Mouse (Mus musculus) gastrocnemius, postnatal 14 days (tissue): ENCODE measurements around the gene Carmil3. TPM values are rescaled to one million over a fixed set of nuclear protein-coding genes. Genes with fewer than 3 reads are reported as not detected.

Experiments
- DNase-seq: peaks from one replicate; pipeline ENCODE4 v3.0.0; 2021; ENCODE audit warnings: mixed read lengths
- intact Hi-C: fragments of 180-260 bp; cut with DNase I; formaldehyde crosslinking; loops from one replicate; pipeline ENCODE4 v1.15.1; 2025; ENCODE audit warnings: low total_unique reads
- long read RNA-seq, 2 experiments: library from polyadenylated mRNA; stranded (forward); transcript quantifications; one replicate each; pipeline ENCODE4 v2.0.0; 2021
- total RNA-seq, 2 experiments: library from RNA; stranded (reverse); gene quantifications; 2 replicates each; pipeline ENCODE4 v1.2.3; 2021

Gene Carmil3
- total RNA-seq, result 1 to 10 TPM in 1 of 2 experiments, under 1 TPM in 1; 0.74 to 1.3 TPM
- long read RNA-seq, experiment 1, full-length matches to known transcripts, result 1 of 1 reads
- long read RNA-seq, experiment 1, partial matches to known transcripts, result 0 of 1 reads
- long read RNA-seq, experiment 1, other reads (novel, unspliced or antisense), result 0 of 1 reads
- long read RNA-seq, experiment 2, result 0 reads

DNA sequence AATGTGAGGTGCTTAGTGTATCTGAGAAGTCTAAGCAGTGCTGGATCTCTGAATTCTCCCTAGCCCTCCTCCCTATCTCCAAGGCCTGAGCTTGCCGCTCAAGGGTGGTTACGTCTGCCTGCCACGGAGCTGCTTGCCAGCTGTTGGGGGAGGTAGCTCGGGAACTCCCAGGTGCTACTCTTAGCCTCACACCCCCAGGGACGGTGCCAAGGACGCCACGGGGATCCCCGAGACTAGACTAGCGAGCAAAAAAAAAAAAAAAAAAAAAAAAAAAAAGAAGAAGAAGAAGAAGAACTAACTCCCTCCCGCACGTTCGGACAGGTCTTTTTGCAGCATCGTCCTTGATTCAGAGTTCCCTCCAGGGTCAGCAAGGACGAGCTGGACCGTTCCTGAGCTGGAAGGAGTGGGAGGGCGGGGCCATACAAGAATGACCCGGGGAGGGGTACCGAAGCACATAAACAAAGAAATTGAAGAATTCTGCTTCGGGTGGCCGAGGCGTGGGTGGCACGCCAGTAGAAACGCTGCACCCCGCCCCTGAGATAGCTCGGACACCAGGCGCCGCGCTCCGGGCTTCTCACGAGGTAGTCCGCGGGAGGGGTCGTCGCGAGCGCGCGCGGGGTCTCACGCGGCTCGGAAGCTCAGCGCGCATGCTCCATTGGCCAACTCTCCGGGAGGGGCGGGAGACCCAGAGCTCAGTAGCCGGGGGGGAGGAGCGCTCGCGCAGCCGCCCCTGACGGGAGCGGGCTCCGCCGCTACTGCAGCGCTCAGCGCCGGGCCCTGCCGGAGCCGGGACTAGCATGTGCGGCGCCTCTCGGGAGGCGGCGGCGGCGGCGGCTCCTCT is at the start of gene Carmil3:
Carmil3 (plus strand) TSS at position 291 of the 841 bp plus-strand sequence.
- intact Hi-C loops, result loop anchor here (10.0 kb wide), 1 partner anchor 254 kb away; the partner anchor contains the start of genes Dhrs1 and Nop9
- peak; percentile 63 for DNase-seq

DNA sequence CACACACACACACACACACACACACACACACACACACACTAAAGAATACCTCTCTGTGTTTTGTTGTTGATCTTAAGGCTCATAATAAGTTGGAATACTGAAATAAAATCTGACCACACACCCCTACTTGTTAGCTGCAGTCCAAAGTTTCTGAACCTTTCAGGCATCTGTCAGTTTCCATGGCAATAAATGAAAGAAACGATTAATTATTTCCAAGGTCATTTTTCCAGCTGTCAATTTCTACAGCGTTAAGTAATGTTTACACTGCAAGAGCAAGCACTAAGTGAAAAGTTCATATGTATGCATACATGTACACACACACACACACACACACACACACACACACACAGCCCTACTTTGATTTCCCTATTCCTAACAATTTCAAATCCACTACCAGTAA is 32.8 kb upstream of the Carmil3 start:
- DNase-seq, result no peak
- intact Hi-C loops, result no loop called here

DNA sequence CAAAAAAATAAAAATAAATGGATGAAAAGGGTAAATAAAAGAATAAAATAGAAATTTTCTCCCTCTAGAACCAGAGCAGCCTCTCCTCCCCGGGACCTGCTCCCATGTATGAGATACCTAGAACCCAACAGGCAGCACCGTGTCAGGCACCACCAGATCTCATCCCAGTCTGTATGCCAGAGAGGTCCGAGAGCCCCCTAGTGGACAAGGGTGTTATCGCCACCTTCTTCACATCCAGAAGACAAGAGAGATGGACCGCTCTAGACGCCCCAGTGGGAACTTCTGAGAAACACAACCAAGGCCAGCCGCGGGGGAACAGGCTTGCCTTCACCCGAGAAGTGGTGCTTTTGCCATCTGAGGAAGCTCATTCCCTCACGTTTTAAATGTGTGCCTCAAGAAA is 32.2 kb upstream of the Carmil3 start:
- DNase-seq, result peak; percentile 33
- intact Hi-C loops, result no loop called here

DNA sequence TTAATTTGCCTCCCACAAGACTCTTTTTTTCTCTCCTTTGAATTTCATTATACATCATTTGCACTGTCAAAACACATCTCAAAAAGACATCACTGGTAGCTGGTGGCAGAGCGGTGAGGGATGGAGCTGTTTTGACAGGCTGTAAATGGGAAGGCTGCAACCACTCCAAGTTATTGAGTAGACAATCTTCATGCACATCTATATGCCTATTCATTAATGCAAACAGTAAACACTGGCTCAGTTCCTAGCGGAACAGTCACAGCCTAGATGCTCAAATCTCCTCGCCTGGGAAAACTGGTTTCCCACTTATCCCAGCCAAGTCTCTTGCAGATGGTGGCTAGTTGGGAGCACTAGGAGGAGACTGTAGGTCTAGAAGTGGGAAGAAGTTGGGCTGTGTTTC is 31.7 kb upstream of the Carmil3 start:
- DNase-seq, result no peak
- intact Hi-C loops, result no loop called here

DNA sequence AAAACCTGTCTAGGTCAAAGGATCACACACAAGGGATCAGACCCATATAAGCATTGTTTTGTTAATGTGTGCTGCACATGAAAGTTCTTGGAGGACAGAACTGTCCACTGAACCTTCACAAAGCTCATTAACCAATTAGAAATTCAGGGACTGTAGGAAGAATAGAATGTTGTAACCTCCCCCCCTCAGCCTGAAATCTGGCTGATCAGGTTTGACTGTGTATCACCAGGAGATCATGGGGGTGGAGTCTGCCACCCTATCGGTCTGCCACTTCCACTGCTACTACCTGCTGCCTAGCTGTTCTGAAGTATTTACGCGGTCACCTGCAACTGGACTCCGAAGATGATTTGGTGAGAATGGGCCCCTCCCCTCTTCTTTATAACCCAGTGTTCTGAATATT is 30.7 kb upstream of the Carmil3 start:
- intact Hi-C loops, result no loop called here

DNA sequence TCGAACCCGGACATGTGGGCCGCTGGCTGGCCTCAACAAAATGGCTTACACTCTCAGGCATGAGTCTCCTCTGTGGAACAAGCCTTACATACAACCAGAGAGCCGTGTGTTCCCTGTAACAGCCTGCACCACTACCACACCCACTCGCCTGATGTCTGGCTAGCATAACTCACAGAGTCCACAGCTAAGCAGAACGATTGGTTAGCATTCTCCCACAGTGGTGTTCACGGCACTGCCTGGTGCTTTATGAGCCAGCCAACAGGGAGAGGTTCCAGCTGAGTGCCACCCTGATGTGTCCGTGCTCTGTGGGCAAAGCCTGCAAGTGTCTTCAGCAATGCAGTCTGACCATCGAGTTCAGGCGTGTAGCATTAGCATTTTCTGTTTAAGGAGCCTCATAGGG is 30.2 kb upstream of the Carmil3 start:
- no peak for DNase-seq
- intact Hi-C loops, result no loop called here

More for the DNA sequence above, 30.7 kb upstream of the Carmil3 start:
- DNase-seq, result no peak

DNA sequence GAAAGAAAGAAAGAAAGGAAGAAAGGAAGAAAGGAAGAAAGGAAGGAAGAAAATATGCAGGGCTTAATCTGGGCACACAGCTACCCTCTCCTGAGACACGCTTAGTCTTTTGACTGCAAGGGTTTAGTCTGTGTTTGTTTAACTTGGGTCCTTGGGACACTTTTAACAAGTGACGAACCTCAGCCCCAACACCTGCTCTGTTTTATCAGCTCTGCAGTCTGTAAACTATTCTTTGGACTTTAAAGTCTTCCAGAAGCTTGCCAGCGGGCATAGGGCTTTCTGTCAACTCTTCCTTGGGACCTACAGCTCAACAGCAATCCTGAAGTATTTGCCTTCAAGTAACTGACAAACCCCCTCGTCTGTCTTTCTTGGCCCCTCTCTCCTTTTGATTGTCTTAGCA is 28.7 kb upstream of the Carmil3 start:
- intact Hi-C loops, result no loop called here
- no peak for DNase-seq

DNA sequence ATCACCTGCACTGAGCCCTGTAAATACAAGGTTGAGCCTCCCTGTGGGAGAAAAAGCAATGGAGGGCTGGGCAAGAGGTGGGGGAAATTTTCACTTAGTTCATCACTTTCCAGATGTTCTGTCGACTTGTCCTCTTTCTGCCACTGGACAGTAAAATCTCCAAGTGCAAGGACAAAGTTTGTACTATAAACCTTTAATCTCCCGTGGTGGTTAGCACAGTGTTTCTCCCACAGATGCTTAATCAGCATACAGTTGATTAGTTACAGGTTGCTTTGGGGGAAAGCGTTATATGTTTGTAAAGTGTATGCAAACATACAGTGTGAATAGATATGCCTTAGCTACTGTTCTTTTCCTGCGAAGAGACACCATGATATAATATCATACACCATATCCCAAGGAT is 24.0 kb upstream of the Carmil3 start:
- intact Hi-C loops, result no loop called here
- no peak for DNase-seq

DNA sequence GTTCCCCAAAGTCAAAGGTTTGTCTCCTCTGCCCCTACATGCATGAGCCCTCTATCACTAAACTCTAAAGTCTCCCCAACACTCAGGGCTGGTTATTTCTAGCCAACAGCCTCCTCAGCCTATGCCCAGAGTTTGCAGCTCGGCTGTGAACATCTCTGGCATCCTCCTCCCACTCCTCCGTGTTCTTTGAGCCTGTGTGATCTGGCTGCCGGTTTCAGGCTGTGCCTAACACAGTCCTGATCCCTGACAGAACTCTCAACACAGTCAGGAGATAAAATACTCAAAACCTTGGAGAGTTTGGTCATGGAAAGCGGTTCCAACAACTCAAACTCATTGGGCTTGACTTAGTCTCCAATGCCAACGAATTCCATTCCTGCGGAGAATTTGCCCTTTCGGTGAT is 23.3 kb upstream of the Carmil3 start:
- no peak for DNase-seq
- intact Hi-C loops, result no loop called here

DNA sequence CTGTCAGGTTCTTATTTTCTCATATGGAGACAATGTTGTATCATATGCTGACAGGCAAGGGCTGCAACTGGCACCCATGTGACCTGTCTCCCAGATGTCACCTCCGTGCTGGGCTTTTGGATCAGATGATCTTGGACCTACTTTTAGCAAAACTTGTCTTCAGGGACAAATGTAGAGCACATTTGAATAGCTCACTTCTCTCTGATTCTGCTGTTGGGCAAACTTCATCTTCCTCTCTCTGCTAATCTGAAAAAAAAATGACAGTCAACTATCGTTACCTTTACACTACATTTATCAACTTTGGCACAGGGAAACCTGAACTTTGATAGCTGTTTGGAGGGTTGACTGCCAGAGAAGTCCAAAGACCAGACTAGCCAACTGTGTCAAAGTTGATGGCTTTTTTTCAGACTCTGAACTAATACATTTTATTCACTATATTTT is 22.1 kb upstream of the Carmil3 start:
- intact Hi-C loops, result no loop called here
- DNase-seq, result no peak

DNA sequence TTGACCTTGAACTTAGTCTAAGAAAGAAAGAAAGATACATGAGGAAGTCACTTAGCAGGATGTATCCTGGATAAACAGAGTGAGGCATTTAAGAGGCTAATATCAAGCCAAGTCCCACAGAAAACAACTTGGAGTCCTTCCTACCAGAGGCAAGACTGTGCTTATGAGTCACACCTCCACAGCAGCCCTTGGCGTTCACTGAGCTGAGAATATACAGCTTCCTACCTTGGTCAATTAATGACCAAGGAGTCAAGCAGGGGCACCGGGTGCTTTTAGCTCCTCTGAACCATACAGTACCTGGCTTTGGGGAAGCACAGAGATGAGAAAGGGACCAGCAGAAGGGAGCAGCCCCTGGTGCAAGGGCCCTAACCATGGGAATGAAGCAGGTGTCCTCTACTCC is 21.4 kb upstream of the Carmil3 start:
- intact Hi-C loops, result no loop called here
- no peak for DNase-seq

DNA sequence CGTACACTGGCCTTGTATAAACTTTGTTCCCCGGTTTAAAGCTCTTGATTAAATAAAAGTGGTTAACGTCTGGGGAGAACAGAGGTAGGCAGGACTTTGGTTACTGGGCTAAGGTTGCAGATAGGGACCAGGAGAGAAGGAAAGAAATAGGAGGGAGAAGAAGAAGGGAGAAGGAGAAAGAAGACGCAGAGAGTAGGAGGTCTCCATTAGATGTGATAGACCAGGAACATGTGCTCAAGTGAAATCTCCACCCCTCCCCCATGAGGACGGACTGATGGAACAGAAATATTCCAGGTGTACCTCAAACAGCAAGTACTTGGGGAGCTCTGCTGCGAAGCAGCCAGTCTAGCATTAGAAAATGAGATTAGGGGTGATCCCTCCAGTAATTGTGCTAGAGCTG is 20.6 kb upstream of the Carmil3 start:
- no peak for DNase-seq

DNA sequence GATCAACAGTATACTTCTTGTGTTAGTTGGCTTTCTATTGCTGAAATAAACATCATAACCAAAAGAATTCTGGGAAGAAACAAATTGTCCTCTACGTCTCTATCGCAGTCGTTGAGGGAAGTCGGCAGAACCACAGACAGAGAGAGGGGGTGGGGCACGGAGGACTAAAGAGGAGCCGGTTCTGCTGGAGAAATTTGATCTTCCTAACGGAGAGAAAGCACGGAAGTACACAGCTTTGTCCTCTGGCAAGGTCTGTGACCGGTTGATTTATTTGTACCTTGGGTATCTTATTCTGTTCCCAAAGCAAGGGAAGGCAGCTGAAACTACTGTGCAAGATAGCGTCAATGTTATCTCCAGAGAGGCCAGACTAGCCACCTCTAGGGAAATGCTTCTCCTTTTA is 19.6 kb upstream of the Carmil3 start:
- intact Hi-C loops, result no loop called here
- DNase-seq, result no peak

More for the DNA sequence above, 20.6 kb upstream of the Carmil3 start:
- intact Hi-C loops, result no loop called here

DNA sequence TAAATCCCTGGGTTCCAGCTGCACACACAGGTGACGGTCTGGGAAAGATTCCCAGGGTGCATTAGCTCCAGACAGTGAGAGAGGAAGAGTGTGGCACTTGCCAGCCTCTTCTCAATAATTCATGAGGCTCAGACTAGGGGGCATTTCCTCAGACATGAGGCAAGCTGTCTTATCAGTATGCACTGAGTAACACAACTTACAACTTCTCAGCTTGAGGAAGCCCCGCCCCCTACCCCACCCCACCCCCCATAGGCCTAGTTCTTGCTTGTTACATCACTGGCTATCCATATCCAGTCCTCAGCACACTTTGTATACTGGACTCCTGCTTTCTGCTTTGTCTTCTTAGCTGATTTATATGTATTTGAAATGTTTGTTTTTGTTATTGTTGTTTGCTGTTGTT is 14.8 kb upstream of the Carmil3 start:
- no peak for DNase-seq
- intact Hi-C loops, result no loop called here

DNA sequence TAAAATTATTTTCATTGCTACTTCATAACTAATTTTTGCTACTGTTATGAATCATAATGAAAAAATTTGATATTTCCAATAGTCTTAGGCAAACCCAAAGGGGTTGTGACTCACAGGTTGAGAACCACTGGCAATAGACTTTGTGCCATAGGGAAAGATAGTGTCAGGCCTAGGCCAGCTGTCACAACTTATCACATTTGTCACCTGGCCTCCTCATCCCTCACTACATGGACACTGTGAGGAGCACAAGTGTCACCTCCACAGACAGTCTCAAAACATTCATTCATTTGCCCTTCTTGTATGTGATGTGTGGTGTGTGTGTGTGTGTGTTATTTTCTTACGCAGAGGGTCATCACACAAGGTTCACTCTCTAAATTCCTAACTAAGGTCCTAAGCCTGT is 13.0 kb upstream of the Carmil3 start:
- no peak for DNase-seq
- intact Hi-C loops, result no loop called here

DNA sequence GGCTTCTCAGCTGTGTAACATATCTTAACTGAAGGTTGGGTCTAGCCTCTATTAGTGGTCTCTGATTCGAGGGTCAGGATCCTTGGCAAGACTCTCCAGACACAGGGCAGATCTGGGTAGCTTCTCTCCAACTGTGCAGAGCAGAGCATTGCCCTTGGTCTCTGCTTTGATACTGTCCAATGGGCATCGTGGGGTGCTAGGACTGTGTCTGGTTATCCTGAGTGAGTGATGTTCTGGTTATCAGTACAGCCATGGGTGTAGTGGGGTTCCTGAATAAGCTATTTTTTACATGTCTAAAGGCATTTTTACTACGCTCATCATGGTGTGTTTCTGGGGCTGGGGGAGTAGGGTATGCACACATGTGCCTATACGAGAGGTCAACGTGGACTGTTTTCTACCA is 12.6 kb upstream of the Carmil3 start:
- DNase-seq, result no peak
- intact Hi-C loops, result no loop called here

DNA sequence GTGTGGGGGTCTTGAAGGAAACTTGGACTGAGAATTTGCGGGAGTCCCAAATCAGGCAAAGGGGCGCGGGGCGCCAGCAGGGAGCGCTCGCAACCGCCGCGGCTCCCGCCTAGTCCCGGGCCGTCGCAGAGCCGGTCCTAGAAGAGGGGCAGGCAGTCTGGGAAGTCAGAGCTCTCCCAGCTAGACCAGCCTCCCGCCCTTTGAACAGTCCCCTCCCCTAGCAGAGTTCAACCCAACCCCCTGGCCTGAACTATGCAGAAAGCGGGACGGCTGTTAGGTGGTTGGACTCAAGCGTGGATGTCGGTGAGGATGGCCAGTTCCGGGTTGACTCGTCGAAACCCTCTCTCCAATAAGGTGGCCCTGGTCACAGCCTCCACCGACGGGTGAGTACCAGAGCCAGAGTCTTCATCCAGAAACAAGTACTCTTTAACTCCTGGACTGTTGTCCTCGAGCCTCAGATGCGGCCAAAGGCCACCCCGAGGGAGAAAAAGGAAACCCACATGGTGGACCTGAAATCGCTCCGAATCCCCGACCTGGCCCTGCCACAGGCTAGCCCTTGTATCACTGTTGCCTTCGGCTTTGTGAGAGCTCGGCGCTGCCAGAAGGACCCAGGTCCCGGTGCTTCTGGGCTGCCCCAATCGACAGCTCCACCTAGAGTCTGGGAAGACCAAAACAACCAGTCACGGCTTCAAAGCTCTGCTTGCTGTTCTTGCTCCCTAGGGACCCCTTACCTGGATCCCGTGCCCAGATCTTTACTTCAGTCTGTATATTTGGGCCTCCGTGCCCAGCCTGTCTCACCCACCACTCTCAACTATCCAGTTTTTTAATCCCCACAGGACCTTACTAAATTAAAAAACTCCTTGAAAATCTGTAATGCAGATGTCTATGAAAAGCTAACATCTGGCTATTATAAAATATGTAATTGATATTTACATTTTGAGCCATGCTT is 11.5 kb upstream of the Carmil3 start, which contains the start of gene Dhrs4:
Dhrs4 (plus strand) TSS at position 108 of the 949 bp plus-strand sequence.
- intact Hi-C loops, result no loop called here
- DNase-seq, result peak; percentile 77

DNA sequence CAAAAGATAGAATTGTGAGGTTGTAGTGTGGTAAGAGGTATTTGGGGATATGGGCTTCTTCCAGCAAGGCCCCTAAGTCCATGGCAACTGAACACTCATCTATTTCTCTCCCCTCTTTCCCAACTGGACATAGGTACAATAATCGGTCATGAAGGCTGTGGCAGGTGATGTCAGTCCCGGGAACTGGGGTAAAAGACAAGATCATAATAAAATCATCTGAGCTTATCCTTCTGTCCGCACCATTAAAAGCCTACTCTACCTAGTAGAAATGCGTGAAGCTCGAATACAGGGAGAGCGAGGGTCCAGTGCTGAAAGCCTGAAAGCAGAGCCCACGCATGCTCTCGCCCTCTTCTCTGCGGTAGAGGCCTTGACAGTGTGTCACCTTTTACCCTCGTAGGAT is 10.8 kb upstream of the Carmil3 start:
- no peak for DNase-seq
- intact Hi-C loops, result no loop called here

DNA sequence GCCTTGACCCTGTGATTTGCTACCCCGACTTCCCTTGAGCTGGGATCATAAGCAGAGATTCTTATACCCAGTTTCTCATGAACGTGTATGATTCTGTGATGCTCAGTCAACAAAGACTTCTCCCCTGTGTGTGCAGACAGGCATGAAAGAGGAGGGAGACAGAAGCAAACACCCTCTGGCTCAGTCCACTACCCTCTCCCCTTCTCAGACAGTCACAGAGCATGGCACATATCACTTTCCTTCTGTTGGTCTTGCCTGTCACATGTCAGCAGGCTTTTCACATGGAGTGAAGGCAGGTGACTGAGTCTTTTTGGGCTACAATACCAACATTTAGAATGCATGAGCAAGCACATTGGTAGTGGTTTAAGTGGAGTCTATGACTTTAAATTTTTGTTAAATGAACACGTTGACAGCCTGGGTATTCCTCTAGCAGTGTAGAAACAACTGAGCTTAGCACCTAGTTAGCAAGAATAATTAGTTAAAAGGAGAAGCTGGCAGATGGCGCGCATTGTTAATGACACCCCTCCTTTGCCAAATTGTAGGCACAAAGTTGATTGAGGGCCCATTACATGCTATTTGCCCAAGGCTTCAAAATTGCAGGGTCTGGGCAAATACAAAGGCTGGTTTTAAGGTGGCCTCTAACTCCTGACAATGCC is 5.9 kb upstream of the Carmil3 start:
- no peak for DNase-seq
- intact Hi-C loops, result no loop called here

DNA sequence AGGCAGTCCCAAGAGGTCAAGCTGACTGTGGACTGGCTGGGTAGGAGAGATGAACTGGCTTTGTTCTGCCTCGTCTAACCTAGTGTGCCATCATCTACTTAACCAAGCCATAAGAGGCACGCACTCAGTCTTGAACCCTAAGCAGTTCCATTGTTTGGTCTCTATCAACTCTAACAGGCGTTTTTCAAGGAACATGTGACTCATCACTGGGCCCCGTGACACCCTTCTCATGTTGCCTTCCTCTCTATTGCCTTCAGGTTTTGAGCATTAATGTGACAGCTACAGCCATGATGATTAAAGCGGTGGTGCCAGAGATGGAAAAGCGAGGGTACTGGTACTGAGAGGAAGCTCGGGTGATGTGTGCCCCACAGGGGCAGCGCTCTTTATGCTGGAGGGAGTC is 3.6 kb upstream of the Carmil3 start:
- intact Hi-C loops, result no loop called here
- no peak for DNase-seq
